ENCODE assay signal across 10 mouse cellular contexts in the genomic region with DNA sequence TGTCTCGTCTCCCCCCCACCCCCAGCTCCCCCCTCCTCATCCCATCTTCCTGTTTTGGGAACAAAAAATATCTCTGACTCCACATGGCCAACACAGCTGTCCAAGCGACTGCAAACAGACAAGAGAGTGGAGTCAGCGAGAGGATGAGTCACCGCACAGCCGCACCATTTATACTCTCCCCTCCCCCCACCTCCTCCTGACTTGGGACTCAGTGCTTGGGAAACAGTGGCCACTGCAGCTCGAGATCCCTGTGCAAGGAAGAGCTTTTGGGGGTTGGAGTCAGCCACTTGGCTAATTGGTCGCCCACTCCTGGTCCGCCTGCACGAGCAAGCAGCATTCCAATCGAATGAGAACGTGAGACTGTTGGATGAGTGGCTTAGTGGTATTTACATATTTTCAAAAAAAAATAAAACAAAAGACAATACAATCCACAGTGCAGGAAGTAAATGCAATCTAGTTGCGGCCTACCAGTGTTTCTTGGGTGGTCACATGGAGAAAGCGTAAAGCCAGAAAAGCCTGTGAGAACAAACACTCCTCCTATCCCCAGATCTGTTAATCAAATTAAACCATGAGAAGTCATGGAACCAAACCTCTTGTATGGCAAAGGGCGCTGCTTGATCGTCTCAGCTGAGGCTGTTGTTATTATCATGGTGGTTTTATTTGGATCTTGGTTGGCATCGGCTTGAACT.
DNase-seq lines count a peak whose midpoint lies in the region; ATAC-seq and TF ChIP-seq lines count a peak whose summit lies in the region.
"Had no signal": no experiment of that assay in that cellular context is flagged by ENCODE, and none has a peak within 500 bp of the region (broad histone marks: within the 10 kb centered on the region; RNA-seq: fewer than 3 reads in every experiment).

No protein-coding gene starts in this region.

- intact Hi-C loops in gastrocnemius, adult 2 months (cut with DNase I), result no loop called here

- no peak for ATAC-seq in erythroblast, adult 5-6 weeks (replicated peaks; ENCODE audit: low FRiP score, poor library complexity, severe bottlenecking)
- no peak for ATAC-seq in activated CD4-positive, CD25-positive, alpha-beta regulatory T cell, adult 4 months

- H3K27ac ChIP-seq in gastrocnemius, adult 2 months, result no peak overlapping the region

- H3K4me3 ChIP-seq in gastrocnemius, adult 2 months, result no peak overlapping the region
- H3K4me3 ChIP-seq: hindbrain, embryonic 15.5 days; neural tube, embryonic 13.5 days had no signal

- no peak for TF ChIP-seq CTCF in gastrocnemius, adult 2 months (IDR thresholded peaks at IDR 0.05)

- DNase-seq in layer of hippocampus, adult 11-12 months (ENCODE audit: low spot score), result peak; percentile 74
- DNase-seq in layer of hippocampus, adult 9-10 months (ENCODE audit: low spot score), result no peak
- peak; percentile 4 for DNase-seq in adrenal gland, adult 8-10 months
- DNase-seq in gastrocnemius, adult 2 months, result peak; percentile 42
- peak; percentile 52 for DNase-seq in left cerebral cortex, adult 11 months (ENCODE audit: low spot score)
- DNase-seq in skeletal muscle tissue, adult 2 months (ENCODE audit: low read depth, low spot score), result peak; percentile 13
